Mouse (Mus musculus) stomach, embryonic 16.5 days (tissue): ENCODE measurements at regions not wholly inside any gene's neighbourhood (a gene's known extent, or its start where the extent isn't known, plus 50 kb on each side); places are given as distances from the start of the nearest gene placed in this dataset.
A peak's percentile ranks its signal among the peaks of the same experiment; 100 is the strongest.

Source experiments
- ATAC-seq: fragments of 200-750 bp; cut with Nextera tagmentation; 2 replicates; pipeline ENCODE4 v1.8.0; 2017; ENCODE audit warnings: moderate number of reproducible peaks, moderate TSS enrichment; ENCODE audit not compliant: insufficient read depth, low FRiP score
- H3K27ac ChIP-seq: fragments of 300-500 bp; sonication (generic); 2 replicates; pipeline ENCODE4 v1.5.1; 2014; ENCODE audit warnings: low read length
- H3K27me3 ChIP-seq: fragments of 300-500 bp; sonication (generic); 2 replicates; pipeline ENCODE4 v1.6.1; 2014; ENCODE audit warnings: low read length, control low read depth, mixed read lengths; ENCODE audit not compliant: control insufficient read depth, insufficient read depth
- H3K36me3 ChIP-seq: fragments of 300-500 bp; sonication (generic); 2 replicates; pipeline ENCODE4 v1.6.1; 2014; ENCODE audit warnings: low read length; ENCODE audit not compliant: control insufficient read depth, insufficient read depth
- H3K4me1 ChIP-seq: fragments of 300-500 bp; sonication (generic); 2 replicates; pipeline ENCODE4 v1.6.1; 2014; ENCODE audit warnings: low read length, control low read depth, mixed read lengths; ENCODE audit not compliant: control insufficient read depth, insufficient read depth
- H3K4me2 ChIP-seq: fragments of 300-500 bp; sonication (generic); 2 replicates; pipeline ENCODE4 v1.6.1; 2014; ENCODE audit warnings: low read depth, low read length, mixed read lengths
- H3K4me3 ChIP-seq: fragments of 300-500 bp; sonication (generic); replicated peaks from 2 replicates; pipeline ENCODE4 v1.5.1; 2014; ENCODE audit warnings: mild to moderate bottlenecking, low read length
- H3K9ac ChIP-seq: fragments of 300-500 bp; sonication (generic); 2 replicates; pipeline ENCODE4 v1.6.1; 2014; ENCODE audit warnings: low read length
- H3K9me3 ChIP-seq: fragments of 300-500 bp; sonication (generic); replicated peaks from 2 replicates; pipeline ENCODE4 v1.6.1; 2016; ENCODE audit warnings: low read length, control low read depth; ENCODE audit not compliant: control insufficient read depth
- WGBS: fragments of 180-500 bp; shearing (Covaris S2); extraction: QIAGEN DNeasy Blood & Tissue Kit; methylation state at CpG from one replicate; pipeline ENCODE4 v1.1.7; 2014; 5-methylcytosine and 5-hydroxymethylcytosine counted together

DNA sequence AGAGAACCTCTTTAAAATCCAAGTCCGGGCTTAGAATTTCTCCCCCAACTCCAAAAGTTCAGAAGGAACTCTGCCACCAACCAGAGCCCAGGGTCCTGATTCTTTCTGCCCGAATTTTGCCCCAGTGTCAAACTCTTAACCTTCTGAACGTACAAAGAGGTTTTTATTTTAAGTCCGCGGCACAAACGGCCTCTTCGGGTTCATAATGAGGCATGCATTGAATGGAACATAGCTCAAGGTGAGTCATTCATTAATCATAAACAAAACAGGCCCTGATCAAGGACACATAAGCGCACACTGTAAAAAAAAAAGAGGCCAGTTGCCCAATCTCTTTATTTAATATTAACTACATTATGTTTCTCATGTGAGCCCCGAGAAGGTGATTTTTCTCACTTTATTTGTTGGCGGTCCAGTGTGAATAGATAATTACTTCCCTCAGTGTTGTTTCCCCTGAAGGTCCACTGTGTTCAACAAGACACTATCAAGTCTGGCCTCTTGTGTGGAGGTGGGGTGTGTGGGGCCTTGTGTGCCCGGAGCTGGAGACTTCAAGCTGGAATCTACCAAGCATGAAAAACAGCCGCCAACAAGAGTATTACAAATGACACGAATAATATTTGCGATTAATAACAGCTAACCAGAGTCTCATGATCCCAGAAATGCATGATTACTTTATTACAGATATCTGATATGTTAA is 241.1 kb upstream of the Sall1 start:
- 69% methylated on average over 14 of the region's 14 CpGs for WGBS
- no peak for ATAC-seq
- H3K27me3 ChIP-seq, result no peaks in the 10 kb centered on the region
- H3K36me3 ChIP-seq, result no peaks in the 10 kb centered on the region
- no peak overlapping the region for H3K4me2 ChIP-seq
- H3K9ac ChIP-seq, result no peak overlapping the region
- no peak overlapping the region for H3K27ac ChIP-seq
- no peaks in the 10 kb centered on the region for H3K9me3 ChIP-seq
- no peak overlapping the region for H3K4me3 ChIP-seq
- H3K4me1 ChIP-seq, result no peaks in the 10 kb centered on the region

DNA sequence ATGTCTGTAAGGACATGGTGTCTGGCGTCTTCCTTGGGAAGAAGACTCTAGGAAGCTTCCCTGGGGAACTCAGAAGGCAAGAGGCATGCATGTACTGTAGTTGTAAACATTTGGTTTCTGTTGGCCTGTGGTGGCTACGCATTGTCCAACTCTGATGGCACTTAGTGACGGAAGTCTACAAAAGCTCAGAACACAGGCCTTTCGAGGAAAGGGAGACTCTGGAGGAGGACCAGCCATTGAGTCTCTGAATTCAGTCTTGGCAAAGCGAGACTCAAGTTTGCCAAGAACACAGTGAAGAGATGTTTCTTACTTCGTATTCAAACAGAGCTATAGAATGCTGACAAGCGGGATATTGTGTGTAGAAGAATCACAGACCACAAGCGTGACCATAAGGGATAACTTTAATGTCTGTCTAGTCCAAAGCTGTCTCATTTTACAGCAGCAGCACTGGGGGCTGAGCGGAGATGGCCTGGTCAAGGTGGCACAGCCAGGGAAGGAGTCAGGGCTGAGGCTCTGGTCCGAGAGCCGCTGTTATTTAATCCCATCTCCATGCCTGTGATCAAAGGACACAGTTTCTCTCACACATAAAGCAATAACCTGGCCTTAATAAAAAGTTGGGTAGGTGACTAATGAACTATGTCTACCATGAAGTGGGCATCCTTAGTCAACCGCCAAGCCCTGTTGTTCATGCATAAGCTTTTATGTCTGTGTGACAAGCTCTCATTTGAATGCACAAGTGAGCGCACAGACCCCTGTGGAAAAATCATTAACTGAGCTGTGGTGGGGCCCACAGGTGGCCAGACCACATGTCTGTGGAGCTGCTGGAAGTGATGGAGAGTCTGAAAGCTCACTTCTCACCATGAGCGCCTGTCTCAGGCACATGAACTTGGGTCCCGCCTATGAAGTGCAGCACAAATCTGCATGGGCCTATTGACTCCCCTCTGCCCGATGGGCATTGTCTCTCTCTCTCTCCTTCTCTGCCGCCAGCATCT is 239.4 kb upstream of the Sall1 start:
- ATAC-seq, result no peak
- 89% methylated on average over 17 of the region's 17 CpGs for WGBS
- no peak overlapping the region for H3K4me2 ChIP-seq
- H3K27ac ChIP-seq, result no peak overlapping the region
- H3K36me3 ChIP-seq, result no peaks in the 10 kb centered on the region
- no peaks in the 10 kb centered on the region for H3K27me3 ChIP-seq
- no peaks in the 10 kb centered on the region for H3K9me3 ChIP-seq
- no peaks in the 10 kb centered on the region for H3K4me1 ChIP-seq
- no peak overlapping the region for H3K4me3 ChIP-seq
- H3K9ac ChIP-seq, result no peak overlapping the region

DNA sequence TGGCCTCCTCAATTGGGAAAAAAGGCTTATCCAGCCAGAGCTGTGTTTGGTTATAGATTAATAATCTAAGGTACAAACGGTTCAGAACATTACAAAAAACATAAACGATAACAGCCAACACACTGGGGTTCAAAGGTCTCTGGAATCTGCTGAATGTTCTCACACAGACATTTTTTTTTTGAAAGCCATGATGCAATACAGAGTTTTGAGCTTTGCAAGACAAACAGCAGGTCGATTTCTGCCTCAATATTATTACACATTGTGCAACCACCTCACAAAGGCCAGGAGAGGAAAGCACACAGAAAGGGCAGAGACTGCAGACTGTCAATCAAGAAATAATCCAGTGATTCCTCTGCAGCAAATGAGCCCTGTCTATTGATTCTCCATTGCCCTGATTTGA is 235.9 kb upstream of the Sall1 start:
- no peak for ATAC-seq
- Histone ChIP-seq H3K9me3 (no peaks in the 10 kb centered on the region), H3K36me3 (no peaks in the 10 kb centered on the region), H3K27ac (no peak overlapping the region), H3K4me3 (no peak overlapping the region), H3K27me3 (no peaks in the 10 kb centered on the region), H3K4me2 (no peak overlapping the region), H3K4me1 (no peaks in the 10 kb centered on the region), H3K9ac (no peak overlapping the region)
- WGBS, result 58% methylated on average over 3 of the region's 3 CpGs

DNA sequence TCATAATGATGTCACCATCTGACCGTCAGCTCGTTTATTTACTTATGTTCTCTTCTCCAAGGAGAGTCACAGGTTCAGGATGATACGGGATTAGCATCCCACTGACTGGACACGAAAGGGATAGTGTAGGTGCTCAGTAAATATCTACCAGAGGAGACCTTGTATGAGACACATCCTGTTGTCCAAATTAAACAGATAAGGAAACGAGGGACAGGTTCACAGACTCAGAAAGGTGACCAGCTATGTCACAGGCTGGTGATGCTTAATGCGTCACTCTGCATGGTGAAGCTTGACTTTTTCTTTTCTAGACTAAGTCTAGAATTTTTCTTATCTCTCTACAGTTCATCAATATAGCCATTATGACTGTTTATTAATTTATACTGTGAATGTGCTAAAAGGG is 235.2 kb upstream of the Sall1 start:
- no peak overlapping the region for H3K27ac ChIP-seq
- 0 out of 2 replicates have a peak, but pooled peaks cover 4% of the 10 kb centered on the region for H3K27me3 ChIP-seq
- H3K4me3 ChIP-seq, result no peak overlapping the region
- no peak overlapping the region for H3K9ac ChIP-seq
- no peak overlapping the region for H3K4me2 ChIP-seq
- WGBS, result 81% methylated on average over 6 of the region's 6 CpGs
- no peaks in the 10 kb centered on the region for H3K36me3 ChIP-seq
- ATAC-seq, result no peak
- no peaks in the 10 kb centered on the region for H3K9me3 ChIP-seq
- no peaks in the 10 kb centered on the region for H3K4me1 ChIP-seq

DNA sequence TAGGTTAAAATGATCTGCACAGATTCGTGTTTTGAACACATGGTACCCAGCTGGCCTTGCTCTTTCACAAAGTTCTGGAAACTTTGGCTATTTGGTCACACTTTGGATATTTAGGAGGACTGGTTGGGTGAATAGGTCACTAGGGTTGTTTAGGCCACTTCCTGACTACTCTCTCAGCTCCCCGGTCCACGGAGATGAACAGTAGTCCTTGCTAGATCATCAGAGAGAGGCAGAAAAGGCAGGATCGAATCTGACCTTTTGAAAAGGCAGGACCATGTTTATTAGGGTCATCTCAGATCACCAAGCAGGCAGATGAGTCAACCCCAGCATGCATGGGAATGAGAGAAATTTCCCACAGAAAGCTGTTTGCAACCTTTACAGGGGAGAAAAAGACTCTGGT is 229.3 kb upstream of the Sall1 start:
- H3K27ac ChIP-seq, result no peak overlapping the region

DNA sequence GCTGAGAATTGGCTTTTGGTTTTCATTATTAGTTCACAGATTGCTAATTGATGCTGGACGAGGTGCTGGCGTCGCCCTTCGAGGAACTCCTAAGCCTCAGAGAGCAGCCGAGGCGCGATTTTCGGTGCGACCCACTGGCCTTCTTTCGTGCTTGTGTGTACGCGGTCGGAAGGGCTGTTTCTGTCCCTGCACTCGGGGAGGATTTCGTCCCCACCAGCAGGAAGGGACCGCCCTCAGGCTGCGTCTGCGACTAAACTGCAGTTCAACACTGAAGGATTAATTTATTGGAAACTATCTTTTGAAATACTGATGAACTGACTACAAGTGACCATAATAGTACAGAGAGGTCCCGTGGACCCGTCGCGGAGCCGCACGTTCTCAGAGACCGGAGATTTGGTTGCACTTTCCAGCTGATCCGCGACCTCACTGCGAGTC is 228.4 kb upstream of the Sall1 start:
- H3K9me3 ChIP-seq, result peaks cover 3% of the 10 kb centered on the region; the same call in 1 of the 2 replicates
- no peaks in the 10 kb centered on the region; the same call in 1 of the 2 replicates for H3K4me1 ChIP-seq
- H3K27ac ChIP-seq, result no peak overlapping the region
- under 1% methylated on average over 28 of the region's 28 CpGs for WGBS
- peak overlapping the region; percentile 47; the same call in 1 of the 2 replicates for H3K9ac ChIP-seq
- ATAC-seq, result no peak
- peak overlapping the region; percentile 63 for H3K4me2 ChIP-seq
- peaks cover 14% of the 10 kb centered on the region; the same call in 1 of the 2 replicates for H3K27me3 ChIP-seq
- H3K36me3 ChIP-seq, result no peaks in the 10 kb centered on the region
- peak overlapping the region; percentile 46 for H3K4me3 ChIP-seq

More for the DNA sequence above, 229.3 kb upstream of the Sall1 start:
- Histone ChIP-seq H3K9me3 (peaks cover 3% of the 10 kb centered on the region; the same call in 1 of the 2 replicates), H3K36me3 (no peaks in the 10 kb centered on the region), H3K9ac (no peak overlapping the region), H3K4me3 (no peak overlapping the region), H3K4me2 (no peak overlapping the region), H3K27me3 (peaks cover 14% of the 10 kb centered on the region; the same call in 1 of the 2 replicates), H3K4me1 (no peaks in the 10 kb centered on the region; the same call in 1 of the 2 replicates)
- WGBS, result 57% methylated on average over 4 of the region's 4 CpGs
- no peak for ATAC-seq

DNA sequence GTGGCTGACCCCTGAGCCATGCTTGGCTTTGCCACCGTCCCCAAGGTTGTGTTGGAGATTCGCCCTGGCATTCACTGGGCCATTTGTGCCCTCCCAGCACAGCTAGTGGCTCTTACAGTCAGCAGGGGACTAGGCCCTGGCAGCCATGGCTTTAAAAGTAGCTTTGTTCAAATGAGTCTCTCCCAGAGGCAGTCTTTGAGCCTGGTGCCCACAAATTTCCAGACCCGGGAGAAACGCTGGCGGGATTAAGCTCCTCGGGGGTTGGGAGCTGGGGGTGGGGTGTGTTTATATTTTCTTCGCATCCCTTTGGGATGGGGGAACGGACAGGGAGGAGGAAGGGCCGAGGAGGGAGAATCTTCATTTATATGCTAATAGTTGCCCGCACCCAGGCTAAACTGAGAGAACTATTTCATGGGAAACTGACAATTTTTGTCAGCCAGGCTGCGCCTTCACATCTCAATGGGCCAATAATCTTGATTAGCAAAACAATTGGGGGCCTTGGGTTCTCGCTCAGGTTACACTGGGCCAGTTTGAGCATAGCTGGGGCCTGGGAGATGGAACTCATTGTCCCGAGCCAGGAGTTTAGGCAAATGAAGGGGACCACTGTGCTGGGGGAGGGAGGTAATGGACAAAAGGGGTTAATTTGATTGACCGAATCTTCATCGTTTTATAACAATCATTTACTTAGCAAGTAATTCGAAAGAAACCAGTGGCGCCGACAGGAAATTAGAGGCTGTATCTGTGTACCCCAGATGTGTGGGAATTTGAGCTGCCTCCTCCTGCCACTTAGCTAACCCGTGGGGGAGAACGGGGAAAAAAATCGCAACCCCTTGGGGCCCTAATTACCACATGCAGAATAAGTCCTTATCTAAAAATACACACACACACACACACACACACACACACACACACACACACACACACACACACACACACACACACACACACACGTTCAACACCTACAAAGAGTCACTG is 227.7 kb upstream of the Sall1 start:
- Histone ChIP-seq H3K9me3 (peaks cover 3% of the 10 kb centered on the region; the same call in 1 of the 2 replicates), H3K9ac (peak overlapping the region; percentile 47; the same call in 1 of the 2 replicates), H3K4me2 (peak overlapping the region; percentile 63), H3K27me3 (peaks cover 14% of the 10 kb centered on the region; the same call in 1 of the 2 replicates), H3K36me3 (no peaks in the 10 kb centered on the region), H3K4me3 (peak overlapping the region; percentile 46), H3K27ac (no peak overlapping the region), H3K4me1 (no peaks in the 10 kb centered on the region; the same call in 1 of the 2 replicates)
- 32% methylated on average over 22 of the region's 22 CpGs for WGBS
- ATAC-seq, result no peak

DNA sequence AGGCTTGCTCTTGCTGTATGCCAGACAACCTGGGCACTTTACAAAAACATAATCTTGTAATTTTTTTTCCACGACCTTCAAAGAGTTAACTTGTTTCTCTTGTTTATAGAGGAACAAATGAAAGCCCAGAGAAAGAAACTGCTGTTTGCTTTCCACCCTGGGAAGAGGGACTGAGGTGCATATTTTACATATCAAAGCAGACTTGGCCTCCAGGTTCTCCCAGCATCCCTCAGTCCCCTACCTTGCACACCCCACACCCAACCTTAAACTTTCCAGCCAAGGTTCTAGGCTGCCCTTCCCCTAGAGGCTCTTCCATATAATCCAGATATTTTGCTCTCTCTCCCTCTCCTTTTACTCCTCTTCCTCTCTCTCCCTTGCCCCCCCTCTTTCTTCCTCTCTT is 226.0 kb upstream of the Sall1 start:
- no peak overlapping the region for H3K4me3 ChIP-seq
- no peaks in the 10 kb centered on the region; the same call in 1 of the 2 replicates for H3K4me1 ChIP-seq
- WGBS, result 25% methylated on average over 1 of the region's 1 CpGs
- no peak overlapping the region for H3K4me2 ChIP-seq
- no peaks in the 10 kb centered on the region for H3K36me3 ChIP-seq
- H3K9me3 ChIP-seq, result peaks cover 3% of the 10 kb centered on the region; the same call in 1 of the 2 replicates
- H3K27ac ChIP-seq, result no peak overlapping the region
- no peak for ATAC-seq
- H3K27me3 ChIP-seq, result peaks cover 14% of the 10 kb centered on the region; the same call in 1 of the 2 replicates
- H3K9ac ChIP-seq, result no peak overlapping the region
